Mouse (Mus musculus) liver, adult 2 months (tissue): ENCODE results near the gene Gcgr.

ENCODE experiments used
- CTCF ChIP-seq: fragments of 200-500 bp; IDR thresholded peaks from 2 replicates; pipeline ENCODE4 v1.5.1; 2011; ENCODE audit warnings: low read depth, low read length, control low read depth
- POLR2A ChIP-seq: fragments of 200-500 bp; IDR thresholded peaks from 2 replicates; pipeline ENCODE4 v1.6.1; 2011; ENCODE audit warnings: low read length, control low read depth; ENCODE audit not compliant: insufficient read depth; ENCODE audit errors: extremely low read depth

GRCm38 (mm10) chr11:120555260-120555659, 24.8 kb downstream of the Gcgr start:
- TF ChIP-seq CTCF (no peak), POLR2A (no peak)
